Comparison of ENCODE assay signal across 8 mouse cellular contexts in genomic region chr2:107289990-107290696, GRCm38 (mm10). TPM values are rescaled to one million over a fixed set of nuclear protein-coding genes. Genes with fewer than 3 reads are reported as not detected.
DNase-seq lines count a peak whose midpoint lies in the region; ATAC-seq and TF ChIP-seq lines count a peak whose summit lies in the region.

Kcna4 (plus strand) TSS chr2:107290639.

- H3K4me3 ChIP-seq in lung, embryonic 16.5 days (ENCODE audit: low read length): peak within 1 kb of the TSS; percentile 40
- H3K4me3 ChIP-seq in cortical plate, adult 2 months (ENCODE audit: insufficient read depth, low read length): peak within 1 kb of the TSS; percentile 63
- peak within 1 kb of the TSS; percentile 28 for H3K4me3 ChIP-seq in intestine, postnatal 0 days (ENCODE audit: low read depth, low read length)
- H3K4me3 ChIP-seq in limb, embryonic 14.5 days (replicated peaks; ENCODE audit: low read length): peak within 1 kb of the TSS; percentile 40
- H3K4me3 ChIP-seq in neural tube, embryonic 15.5 days (replicated peaks): peak within 1 kb of the TSS; percentile 65

- no peaks in the 10 kb centered on the region for H3K4me1 ChIP-seq in lung, embryonic 16.5 days (replicated peaks; ENCODE audit: control insufficient read depth, insufficient read depth, low read length)
- peaks cover 1% of the 10 kb centered on the region; the same call in 1 of the 2 replicates for H3K4me1 ChIP-seq in cortical plate, adult 2 months (ENCODE audit: control insufficient read depth, insufficient read depth, low read length)
- H3K4me1 ChIP-seq in intestine, postnatal 0 days (replicated peaks; ENCODE audit: control insufficient read depth, insufficient read depth, low read length): no peaks in the 10 kb centered on the region
- H3K4me1 ChIP-seq in limb, embryonic 14.5 days (ENCODE audit: control insufficient read depth, insufficient read depth, low read length): peaks cover 7% of the 10 kb centered on the region; the same call in 1 of the 2 replicates
- 0 out of 2 replicates have a peak, but pooled peaks cover 6% of the 10 kb centered on the region for H3K4me1 ChIP-seq in neural tube, embryonic 15.5 days

- H3K9me3 ChIP-seq in lung, embryonic 16.5 days (ENCODE audit: control insufficient read depth, low read length): no peaks in the 10 kb centered on the region
- no peaks in the 10 kb centered on the region for H3K9me3 ChIP-seq in intestine, postnatal 0 days (ENCODE audit: control insufficient read depth)
- no peaks in the 10 kb centered on the region for H3K9me3 ChIP-seq in limb, embryonic 14.5 days (ENCODE audit: control insufficient read depth, low read length)
- H3K9me3 ChIP-seq in neural tube, embryonic 15.5 days (replicated peaks): no peaks in the 10 kb centered on the region

- H3K9ac ChIP-seq in lung, embryonic 16.5 days (ENCODE audit: low read length): no peak within 1 kb of the TSS
- no peak within 1 kb of the TSS for H3K9ac ChIP-seq in intestine, postnatal 0 days (ENCODE audit: low read depth, low read length)
- H3K9ac ChIP-seq in limb, embryonic 14.5 days (ENCODE audit: low read depth, low read length, severe bottlenecking): peak within 1 kb of the TSS; percentile 28; the same call in 1 of the 2 replicates
- H3K9ac ChIP-seq in neural tube, embryonic 15.5 days (replicated peaks): peak within 1 kb of the TSS; percentile 68

- peak within 1 kb of the TSS; percentile 67 for H3K4me2 ChIP-seq in lung, embryonic 16.5 days (ENCODE audit: low read depth, low read length)
- peak within 1 kb of the TSS; percentile 64 for H3K4me2 ChIP-seq in intestine, postnatal 0 days (replicated peaks; ENCODE audit: low read depth)
- H3K4me2 ChIP-seq in limb, embryonic 14.5 days (replicated peaks; ENCODE audit: low read depth, low read length, severe bottlenecking): peak within 1 kb of the TSS; percentile 75
- peak within 1 kb of the TSS; percentile 65 for H3K4me2 ChIP-seq in neural tube, embryonic 15.5 days

- peak; percentile 82 for TF ChIP-seq POLR2A in cortical plate, adult 2 months (IDR thresholded peaks at IDR 0.05; ENCODE audit: extremely low read depth, insufficient read depth, low read length)
- no peak for TF ChIP-seq POLR2A in limb, embryonic 14.5 days (IDR thresholded peaks at IDR 0.05; ENCODE audit: borderline replicate concordance, extremely low read depth, insufficient read depth, insufficient read length)

- DNase-seq in lung, postnatal 14 days: no peak
- peak; percentile 92 for DNase-seq in heart, adult 11 months
- peak; percentile 15 for DNase-seq in limb, embryonic 14.5 days (ENCODE audit: low spot score)
- no peak for DNase-seq in spleen, adult 12 weeks (ENCODE audit: low spot score)

- peak; percentile 98 for ATAC-seq in lung, embryonic 16.5 days (ENCODE audit: low read depth)
- ATAC-seq in intestine, postnatal 0 days: peak; percentile 49; the same call in 1 of the 2 replicates
- peak; percentile 88 for ATAC-seq in limb, embryonic 14.5 days (ENCODE audit: low FRiP score, low read depth)
- ATAC-seq in neural tube, embryonic 15.5 days (ENCODE audit: low FRiP score): peak; percentile 97

- 4% methylated on average over 24 of the region's 24 CpGs for WGBS in lung, embryonic 16.5 days
- 4% methylated on average over 24 of the region's 24 CpGs for WGBS in intestine, postnatal 0 days
- 5% methylated on average over 24 of the region's 24 CpGs for WGBS in limb, embryonic 14.5 days
- 6% methylated on average over 24 of the region's 24 CpGs for WGBS in neural tube, embryonic 15.5 days

- peaks cover 6% of the 10 kb centered on the region; the same call in 1 of the 2 replicates for H3K27me3 ChIP-seq in lung, embryonic 16.5 days (ENCODE audit: control insufficient read depth, insufficient read depth, low read depth, low read length)
- H3K27me3 ChIP-seq in intestine, postnatal 0 days (replicated peaks; ENCODE audit: control insufficient read depth, insufficient read depth, low read length): no peaks in the 10 kb centered on the region
- H3K27me3 ChIP-seq in limb, embryonic 14.5 days (ENCODE audit: control insufficient read depth, insufficient read depth, low read length): peaks cover 7% of the 10 kb centered on the region
- no peaks in the 10 kb centered on the region for H3K27me3 ChIP-seq in neural tube, embryonic 15.5 days (replicated peaks)

- TF ChIP-seq CTCF in cortical plate, adult 2 months (IDR thresholded peaks at IDR 0.05; ENCODE audit: extremely low read depth, insufficient read depth, low read length): no peak
- no peak for TF ChIP-seq CTCF in intestine, postnatal 0 days (IDR thresholded peaks at IDR 0.05; ENCODE audit: low read depth)

- no peaks in the 10 kb centered on the region for H3K36me3 ChIP-seq in lung, embryonic 16.5 days (ENCODE audit: control insufficient read depth, insufficient read depth, low read length)
- no peaks in the 10 kb centered on the region for H3K36me3 ChIP-seq in intestine, postnatal 0 days (ENCODE audit: control insufficient read depth, insufficient read depth)
- H3K36me3 ChIP-seq in limb, embryonic 14.5 days (ENCODE audit: control insufficient read depth, insufficient read depth, low read length): no peaks in the 10 kb centered on the region
- peaks cover 7% of the 10 kb centered on the region; the same call in 1 of the 2 replicates for H3K36me3 ChIP-seq in neural tube, embryonic 15.5 days

- H3K27ac ChIP-seq in lung, embryonic 16.5 days (ENCODE audit: low read length): no peak within 1 kb of the TSS
- peak within 1 kb of the TSS; percentile 31; the same call in 1 of the 2 replicates for H3K27ac ChIP-seq in cortical plate, adult 2 months (ENCODE audit: insufficient read depth, low read length)
- H3K27ac ChIP-seq in intestine, postnatal 0 days (ENCODE audit: low read depth, low read length): no peak within 1 kb of the TSS
- no peak within 1 kb of the TSS for H3K27ac ChIP-seq in limb, embryonic 14.5 days (replicated peaks; ENCODE audit: low read depth, low read length)
- peak within 1 kb of the TSS; percentile 71 for H3K27ac ChIP-seq in neural tube, embryonic 15.5 days (replicated peaks)

RNA-seq across cellular contexts. Expression of gene Kcna4, which starts in this region (rescaled TPM):
- 0.21 and 0.33 TPM in 2 replicates for polyA plus RNA-seq in lung, embryonic 16.5 days (2015; fragmentation: Nextera tagmentation; extraction: Ambion mirVana)
- polyA plus RNA-seq in cortical plate, adult 2 months (2012; rRNA removed): 13.4 and 16.4 TPM in 2 replicates
- polyA plus RNA-seq in intestine, postnatal 0 days (2015; fragmentation: Nextera tagmentation; extraction: Ambion mirVana): 0.07 and 0.26 TPM in 2 replicates
- polyA plus RNA-seq in limb, embryonic 14.5 days (2012; rRNA removed): 0.80 and 1.7 TPM in 2 replicates
- polyA plus RNA-seq in limb, embryonic 14.5 days (2014; fragmentation: Nextera tagmentation; extraction: Ambion mirVana): 1.1 and 1.7 TPM in 2 replicates
- 8.9 and 9.6 TPM in 2 replicates for polyA plus RNA-seq in neural tube, embryonic 15.5 days (2015; fragmentation: Nextera tagmentation; extraction: Ambion mirVana)

Comparison
In these comparisons a context has a peak if more than half of its experiments do, and no peak if none do; other contexts are left out.
1. Peak in ATAC-seq, H3K4me3 ChIP-seq and H3K4me2 ChIP-seq in lung, embryonic 16.5 days; RNA of the gene not detected or under 1 TPM.
2. Peak in ATAC-seq, H3K4me3 ChIP-seq and H3K4me2 ChIP-seq in intestine, postnatal 0 days; RNA of the gene not detected or under 1 TPM.
3. H3K27ac ChIP-seq: peak in cortical plate, adult 2 months (single experiment) and neural tube, embryonic 15.5 days (single experiment); none in lung, embryonic 16.5 days (single experiment), intestine, postnatal 0 days (single experiment) and limb, embryonic 14.5 days (single experiment).
4. H3K9ac ChIP-seq: peak in limb, embryonic 14.5 days (single experiment) and neural tube, embryonic 15.5 days (single experiment); none in lung, embryonic 16.5 days (single experiment) and intestine, postnatal 0 days (single experiment).
5. DNase-seq: peak in heart, adult 11 months (single experiment) and limb, embryonic 14.5 days (single experiment); none in lung, postnatal 14 days (single experiment) and spleen, adult 12 weeks (single experiment).
6. Peak in every context shown above with its lines, with median percentiles within 50 percentile points of each other: ATAC-seq, H3K4me2 ChIP-seq and H3K4me3 ChIP-seq.